Mouse (Mus musculus): ENCODE data around the gene Gm20741.

Gm20741 gene

GRCm38 (mm10) chr16:88811827-88812226, at the start of gene Gm20741:
Gene Gm20741, minus strand, starts transcription at chr16:88812220.
- no peak for DNase-seq

GRCm38 (mm10) chr16:88851450-88851849, 39.4 kb upstream of the Gm20741 start:
- DNase-seq = no peak

- DNase-seq = no peak
Measured at GRCm38 (mm10) chr16:88848558-88848957, 36.5 kb upstream of the Gm20741 start.

- DNase-seq = no peak
Measured at GRCm38 (mm10) chr16:88847363-88847762, 35.3 kb upstream of the Gm20741 start.

- no peak for DNase-seq
Measured at GRCm38 (mm10) chr16:88826978-88827377, 15.0 kb upstream of the Gm20741 start.

GRCm38 (mm10) chr16:88826095-88826652, 14.2 kb upstream of the Gm20741 start, which contains the start of gene Krtap14:
Gene Krtap14, minus strand, starts transcription at chr16:88826145.
- DNase-seq = no peak

GRCm38 (mm10) chr16:88823736-88824135, 11.7 kb upstream of the Gm20741 start:
- DNase-seq = no peak

GRCm38 (mm10) chr16:88820066-88820465, 8.0 kb upstream of the Gm20741 start, which contains the start of gene Krtap15:
Gene Krtap15, plus strand, starts transcription at chr16:88820215.
- DNase-seq = no peak

- DNase-seq = no peak
Measured at GRCm38 (mm10) chr16:88786786-88787185, 25.2 kb downstream of the Gm20741 start.

- DNase-seq = no peak
Measured at GRCm38 (mm10) chr16:88777596-88777995, 34.4 kb downstream of the Gm20741 start, which contains the start of gene Gm5965. Gene Gm5965, plus strand, starts transcription at chr16:88777896.

GRCm38 (mm10) chr16:88774106-88774505, 37.9 kb downstream of the Gm20741 start, which contains the start of gene 2310057N15Rik:
Gene 2310057N15Rik, minus strand, starts transcription at chr16:88774206.
- DNase-seq = no peak

All from thymus, postnatal 36 days (tissue).